Mouse (Mus musculus): ENCODE data around the gene Tnni2. TPM values are rescaled to one million over a fixed set of nuclear protein-coding genes. Genes with fewer than 3 reads are reported as not detected.
"Not testable (repeated sequence)": the region's sequence is repeated elsewhere in the genome, so short reads cannot be mapped to it uniquely, and the experiment has no call there.

Gene Tnni2
- polyA plus RNA-seq (2015; fragmentation: Nextera tagmentation; extraction: Ambion mirVana) = 4.8 and 4.9 TPM in 2 replicates

GRCm38 (mm10) chr7:142441585-142441984 lies at the start of gene Tnni2:
Gene Tnni2, plus strand, starts transcription at chr7:142441808.
- no peaks in the 10 kb centered on the region for H3K36me3 ChIP-seq
- H3K4me1 ChIP-seq (replicated peaks) = peaks cover 22% of the 10 kb centered on the region
- no peak for ATAC-seq
- H3K4me2 ChIP-seq (replicated peaks) = no peak within 1 kb of the TSS; the same call in 1 of the 2 replicates
- no peaks in the 10 kb centered on the region for H3K9me3 ChIP-seq
- peak within 1 kb of the TSS; percentile 65; the same call in 1 of the 2 replicates for H3K27ac ChIP-seq
- 0 out of 2 replicates have a peak within 1 kb of the TSS, but pooled peaks have one; percentile 20 for H3K9ac ChIP-seq
- no peaks in the 10 kb centered on the region for H3K27me3 ChIP-seq (replicated peaks)
- no peak within 1 kb of the TSS for H3K4me3 ChIP-seq (replicated peaks)
- 75% methylated on average over 9 of the region's 9 CpGs for WGBS

- no peaks in the 10 kb centered on the region for H3K9me3 ChIP-seq
- H3K4me3 ChIP-seq (replicated peaks) = no peak overlapping the region
- H3K4me2 ChIP-seq (replicated peaks) = no peak overlapping the region
- no peaks in the 10 kb centered on the region; the same call in 1 of the 2 replicates for H3K4me1 ChIP-seq (replicated peaks)
- H3K9ac ChIP-seq = no peak overlapping the region
- no peaks in the 10 kb centered on the region for H3K36me3 ChIP-seq
- peak; percentile 50 for ATAC-seq
- 30% methylated on average over 4 of the region's 4 CpGs for WGBS
- no peaks in the 10 kb centered on the region for H3K27me3 ChIP-seq (replicated peaks)
- no peak overlapping the region for H3K27ac ChIP-seq
Observed at GRCm38 (mm10) chr7:142393191-142393590, 48.4 kb upstream of the Tnni2 start.

- Histone ChIP-seq H3K4me1 (replicated peaks) (no peaks in the 10 kb centered on the region; the same call in 1 of the 2 replicates), H3K36me3 (no peaks in the 10 kb centered on the region), H3K9me3 (no peaks in the 10 kb centered on the region), H3K27ac (no peak overlapping the region), H3K9ac (no peak overlapping the region), H3K4me3 (replicated peaks) (no peak overlapping the region), H3K4me2 (replicated peaks) (no peak overlapping the region), H3K27me3 (replicated peaks) (no peaks in the 10 kb centered on the region)
- no peak for ATAC-seq
- WGBS = 70% methylated on average over 6 of the region's 6 CpGs
Observed at GRCm38 (mm10) chr7:142394261-142395190, 47.1 kb upstream of the Tnni2 start.

GRCm38 (mm10) chr7:142395472-142395871 lies 46.1 kb upstream of the Tnni2 start:
- Histone ChIP-seq H3K9ac (no peak overlapping the region), H3K27me3 (replicated peaks) (no peaks in the 10 kb centered on the region), H3K4me1 (replicated peaks) (no peaks in the 10 kb centered on the region; the same call in 1 of the 2 replicates), H3K4me3 (replicated peaks) (no peak overlapping the region), H3K9me3 (no peaks in the 10 kb centered on the region), H3K36me3 (no peaks in the 10 kb centered on the region), H3K27ac (no peak overlapping the region), H3K4me2 (replicated peaks) (no peak overlapping the region)
- ATAC-seq = no peak
- WGBS = 91% methylated on average over 4 of the region's 4 CpGs

- 79% methylated on average over 1 of the region's 1 CpGs for WGBS
- no peak overlapping the region for H3K27ac ChIP-seq
Observed at GRCm38 (mm10) chr7:142396611-142397010, 45.0 kb upstream of the Tnni2 start.

GRCm38 (mm10) chr7:142398052-142398451 lies 43.6 kb upstream of the Tnni2 start:
- Histone ChIP-seq H3K4me2 (replicated peaks) (no peak overlapping the region), H3K4me1 (replicated peaks) (no peaks in the 10 kb centered on the region; the same call in 1 of the 2 replicates), H3K27ac (no peak overlapping the region), H3K36me3 (no peaks in the 10 kb centered on the region), H3K27me3 (replicated peaks) (no peaks in the 10 kb centered on the region), H3K9ac (no peak overlapping the region), H3K9me3 (no peaks in the 10 kb centered on the region), H3K4me3 (replicated peaks) (no peak overlapping the region)
- WGBS = 49% methylated on average over 2 of the region's 2 CpGs
- ATAC-seq = no peak

More at GRCm38 (mm10) chr7:142396611-142397010, 45.0 kb upstream of the Tnni2 start:
- Histone ChIP-seq H3K27me3 (replicated peaks) (no peaks in the 10 kb centered on the region), H3K4me2 (replicated peaks) (no peak overlapping the region), H3K36me3 (no peaks in the 10 kb centered on the region), H3K4me1 (replicated peaks) (no peaks in the 10 kb centered on the region; the same call in 1 of the 2 replicates), H3K9ac (no peak overlapping the region), H3K4me3 (replicated peaks) (no peak overlapping the region), H3K9me3 (no peaks in the 10 kb centered on the region)
- ATAC-seq = no peak

- Histone ChIP-seq H3K4me1 (replicated peaks) (no peaks in the 10 kb centered on the region), H3K9ac (no peak overlapping the region), H3K27ac (no peak overlapping the region), H3K4me2 (replicated peaks) (no peak overlapping the region), H3K9me3 (no peaks in the 10 kb centered on the region), H3K4me3 (replicated peaks) (no peak overlapping the region), H3K36me3 (no peaks in the 10 kb centered on the region), H3K27me3 (replicated peaks) (no peaks in the 10 kb centered on the region)
- 71% methylated on average over 1 of the region's 1 CpGs for WGBS
- ATAC-seq = no peak
Observed at GRCm38 (mm10) chr7:142399250-142399649, 42.4 kb upstream of the Tnni2 start.

GRCm38 (mm10) chr7:142400112-142400749 lies 41.4 kb upstream of the Tnni2 start:
- no peak for ATAC-seq
- H3K27ac ChIP-seq = no peak overlapping the region
- WGBS = 76% methylated on average over 7 of the region's 7 CpGs

GRCm38 (mm10) chr7:142400750-142401142 lies 40.9 kb upstream of the Tnni2 start:
- H3K4me2 ChIP-seq (replicated peaks) = no peak overlapping the region
- H3K9me3 ChIP-seq = no peaks in the 10 kb centered on the region
- ATAC-seq = no peak
- no peaks in the 10 kb centered on the region for H3K27me3 ChIP-seq (replicated peaks)
- H3K27ac ChIP-seq = no peak overlapping the region
- 57% methylated on average over 7 of the region's 7 CpGs for WGBS
- H3K36me3 ChIP-seq = no peaks in the 10 kb centered on the region
- H3K4me1 ChIP-seq (replicated peaks) = no peaks in the 10 kb centered on the region
- no peak overlapping the region for H3K9ac ChIP-seq
- H3K4me3 ChIP-seq (replicated peaks) = no peak overlapping the region

More at GRCm38 (mm10) chr7:142400112-142400749, 41.4 kb upstream of the Tnni2 start:
- no peak overlapping the region for H3K9ac ChIP-seq
- H3K27me3 ChIP-seq (replicated peaks) = no peaks in the 10 kb centered on the region
- H3K4me1 ChIP-seq (replicated peaks) = no peaks in the 10 kb centered on the region
- no peaks in the 10 kb centered on the region for H3K9me3 ChIP-seq
- no peak overlapping the region for H3K4me3 ChIP-seq (replicated peaks)
- no peak overlapping the region for H3K4me2 ChIP-seq (replicated peaks)
- no peaks in the 10 kb centered on the region for H3K36me3 ChIP-seq

GRCm38 (mm10) chr7:142403591-142403990 lies 38.0 kb upstream of the Tnni2 start:
- no peak overlapping the region for H3K4me3 ChIP-seq (replicated peaks)
- no peak for ATAC-seq
- H3K9ac ChIP-seq = no peak overlapping the region
- H3K9me3 ChIP-seq = no peaks in the 10 kb centered on the region
- no peak overlapping the region for H3K27ac ChIP-seq
- H3K27me3 ChIP-seq (replicated peaks) = no peaks in the 10 kb centered on the region
- 55% methylated on average over 4 of the region's 4 CpGs for WGBS
- no peaks in the 10 kb centered on the region for H3K36me3 ChIP-seq
- no peak overlapping the region for H3K4me2 ChIP-seq (replicated peaks)
- no peaks in the 10 kb centered on the region for H3K4me1 ChIP-seq (replicated peaks)

- H3K4me1 ChIP-seq (replicated peaks); H3K9me3 ChIP-seq; H3K9ac ChIP-seq; ATAC-seq; H3K27me3 ChIP-seq (replicated peaks); H3K4me3 ChIP-seq (replicated peaks); H3K27ac ChIP-seq; H3K4me2 ChIP-seq (replicated peaks); H3K36me3 ChIP-seq: not testable (repeated sequence)
- WGBS = 94% methylated on average over 5 of the region's 5 CpGs
Observed at GRCm38 (mm10) chr7:142405134-142405533, 36.5 kb upstream of the Tnni2 start.

- no peaks in the 10 kb centered on the region for H3K4me1 ChIP-seq (replicated peaks)
- WGBS = 69% methylated on average over 4 of the region's 4 CpGs
- no peak overlapping the region for H3K4me2 ChIP-seq (replicated peaks)
- H3K9ac ChIP-seq = no peak overlapping the region
- H3K9me3 ChIP-seq = no peaks in the 10 kb centered on the region
- no peak overlapping the region for H3K27ac ChIP-seq
- H3K4me3 ChIP-seq (replicated peaks) = no peak overlapping the region
- no peaks in the 10 kb centered on the region for H3K36me3 ChIP-seq
- H3K27me3 ChIP-seq (replicated peaks) = no peaks in the 10 kb centered on the region
- ATAC-seq = no peak
Observed at GRCm38 (mm10) chr7:142407935-142408334, 33.7 kb upstream of the Tnni2 start.

Data from intestine, embryonic 15.5 days (tissue).